Mouse (Mus musculus) G1E (cell line): ENCODE data around the gene Rora. TPM values are rescaled to one million over a fixed set of nuclear protein-coding genes. Genes with fewer than 3 reads are reported as not detected.

ENCODE experiments used
- ATAC-seq: 2 replicates; pipeline ENCODE4 v1.8.0; 2016; ENCODE audit warnings: mild to moderate bottlenecking; ENCODE audit not compliant: insufficient number of reproducible peaks, poor library complexity, low FRiP score, severe bottlenecking; ENCODE audit errors: extremely low read depth
- DNase-seq: peaks from one replicate; pipeline ENCODE4 v3.0.0; 2012; ENCODE audit warnings: low spot score
- H3K27me3 ChIP-seq: 2 replicates; pipeline ENCODE4 v1.6.1; 2012; ENCODE audit warnings: mild to moderate bottlenecking, low read length, inconsistent platforms; ENCODE audit not compliant: insufficient read depth
- H3K36me3 ChIP-seq: replicated peaks from 2 replicates; pipeline ENCODE3; 2012; ENCODE audit warnings: mild to moderate bottlenecking, inconsistent platforms
- H3K4me1 ChIP-seq: 2 replicates; pipeline ENCODE4 v1.6.1; 2012; ENCODE audit warnings: low read depth, low read length, inconsistent platforms, mixed read lengths; ENCODE audit not compliant: insufficient read depth
- H3K4me3 ChIP-seq: 2 replicates; pipeline ENCODE4 v1.5.1; 2012; ENCODE audit warnings: low read depth, mild to moderate bottlenecking, inconsistent platforms, low read length, moderate library complexity, mixed read lengths
- H3K9me3 ChIP-seq: replicated peaks from 2 replicates; pipeline ENCODE4 v1.6.1; 2012; ENCODE audit warnings: inconsistent platforms
- CTCF ChIP-seq: IDR thresholded peaks from 2 replicates; pipeline ENCODE4 v1.5.1; 2012; ENCODE audit warnings: low read depth, low read length, inconsistent platforms, mixed read lengths
- GATA1 ChIP-seq: IDR thresholded peaks from 2 replicates; pipeline ENCODE4 v1.6.1; 2012; ENCODE audit warnings: borderline replicate concordance, low read length, inconsistent platforms, mixed read lengths
- GATA2 ChIP-seq: IDR thresholded peaks from 2 replicates; pipeline ENCODE4 v1.6.1; 2012; ENCODE audit warnings: low read depth, low read length, inconsistent platforms, borderline replicate concordance
- POLR2AphosphoS5 ChIP-seq: IDR thresholded peaks from 2 replicates; pipeline ENCODE4 v1.6.1; 2012; ENCODE audit warnings: low read depth, low read length, inconsistent platforms; ENCODE audit not compliant: insufficient replicate concordance
- TAL1 ChIP-seq: conservative IDR thresholded peaks from 2 replicates; pipeline ENCODE4 v1.6.1; 2012; ENCODE audit warnings: low read depth, low read length, inconsistent platforms, mixed read lengths
- polyA plus RNA-seq: library from polyadenylated mRNA; stranded (reverse); fragments of >175 nt; gene quantifications from 2 replicates; pipeline ENCODE4 v1.2.3, GENCODE M21; 2012
- total RNA-seq, 2 experiments: library from RNA; stranded (forward) in 1 of 2; stranded (reverse) in 1 of 2; fragments of 200-1000 nt in 1 of 2; fragments of >200 nt in 1 of 2; fragmentation: Nextera tagmentation in 1 of 2; gene quantifications; 2 replicates each; pipeline ENCODE4 v1.2.3; 2014 to 2017

The Rora gene
- total and polyA plus RNA-seq, 3 experiments, result 0.11 TPM; not detected in 2

DNA sequence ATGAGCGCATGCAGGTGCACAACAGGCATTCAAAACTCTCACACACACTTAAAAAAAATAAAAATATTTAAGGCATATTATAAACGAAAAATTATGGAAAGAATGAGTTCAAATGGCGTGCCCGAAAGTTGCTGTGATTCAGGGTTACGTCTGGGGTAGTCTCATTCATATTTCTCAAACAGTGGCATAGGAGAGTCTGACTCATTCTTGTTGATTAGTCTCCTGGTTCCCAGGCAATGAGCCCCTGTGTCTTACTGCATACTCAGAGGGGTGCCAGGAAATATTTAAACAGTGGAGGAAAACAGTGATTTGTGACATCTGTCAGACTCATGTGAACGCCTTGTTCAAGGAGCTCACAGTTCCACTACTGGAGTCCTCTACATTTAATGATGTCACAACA, 316.5 kb downstream of the Rora start:
- DNase-seq, result no peak
- H3K4me1 ChIP-seq, result no peaks in the 10 kb centered on the region
- H3K27me3 ChIP-seq, result no peaks in the 10 kb centered on the region
- H3K4me3 ChIP-seq, result no peak overlapping the region
- H3K36me3 ChIP-seq, result no peaks in the 10 kb centered on the region
- TF ChIP-seq POLR2AphosphoS5, result no peak
- no peak for TF ChIP-seq GATA2
- TF ChIP-seq TAL1, result no peak
- no peak for TF ChIP-seq GATA1
- no peak for TF ChIP-seq CTCF
- ATAC-seq, result no peak
- peaks cover 50% of the 10 kb centered on the region for H3K9me3 ChIP-seq

DNA sequence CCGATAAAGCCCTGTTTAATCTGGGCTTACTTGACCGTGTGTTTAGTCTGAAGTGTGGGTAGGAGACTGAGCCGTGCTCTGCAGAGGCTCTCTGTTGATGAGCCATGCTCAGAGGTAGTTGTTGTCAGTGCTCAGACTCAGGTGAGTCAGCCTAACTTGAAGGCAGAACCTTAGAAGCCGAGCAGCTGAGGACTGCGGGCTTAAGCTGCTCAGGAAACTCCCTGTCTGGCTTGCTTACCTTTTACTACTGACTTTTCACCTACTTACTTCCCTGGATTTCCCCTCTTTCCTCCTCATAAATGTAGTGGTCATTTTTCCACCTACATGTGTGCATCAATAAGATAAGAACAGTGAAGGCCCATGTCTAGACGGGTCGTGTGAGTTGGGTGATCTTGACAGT, 318.7 kb downstream of the Rora start:
- no peak for DNase-seq
- no peak for TF ChIP-seq CTCF
- TF ChIP-seq POLR2AphosphoS5, result no peak
- no peak for TF ChIP-seq GATA1
- no peak for TF ChIP-seq TAL1
- no peak for TF ChIP-seq GATA2
- no peaks in the 10 kb centered on the region for H3K27me3 ChIP-seq

DNA sequence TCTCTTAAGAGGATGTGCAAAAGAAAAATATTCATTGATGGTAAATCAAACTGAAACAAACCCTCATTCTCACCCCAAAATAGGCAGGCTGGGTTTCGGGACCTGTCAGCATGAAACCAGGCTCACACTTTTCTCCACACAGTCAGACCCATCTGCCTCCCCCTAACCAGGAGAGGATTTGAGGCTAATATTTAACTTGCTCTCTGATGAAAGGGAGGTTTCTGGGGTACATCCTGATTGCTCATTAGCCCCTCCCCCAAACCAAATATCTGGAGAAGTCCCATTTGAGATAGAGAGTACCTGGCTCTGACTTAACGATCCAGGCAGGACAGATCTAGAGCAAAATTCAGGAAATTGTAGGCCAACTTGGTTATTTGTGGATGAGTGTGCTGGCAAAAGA, 320.9 kb downstream of the Rora start:
- no peak for TF ChIP-seq POLR2AphosphoS5
- no peaks in the 10 kb centered on the region for H3K4me1 ChIP-seq
- DNase-seq, result no peak
- no peak overlapping the region for H3K4me3 ChIP-seq
- peaks cover 60% of the 10 kb centered on the region for H3K9me3 ChIP-seq
- no peak for ATAC-seq
- H3K27me3 ChIP-seq, result no peaks in the 10 kb centered on the region
- H3K36me3 ChIP-seq, result no peaks in the 10 kb centered on the region

More for the DNA sequence above, 318.7 kb downstream of the Rora start:
- Histone ChIP-seq H3K4me3 (no peak overlapping the region), H3K36me3 (no peaks in the 10 kb centered on the region), H3K4me1 (no peaks in the 10 kb centered on the region), H3K9me3 (peaks cover 50% of the 10 kb centered on the region)
- ATAC-seq, result no peak

DNA sequence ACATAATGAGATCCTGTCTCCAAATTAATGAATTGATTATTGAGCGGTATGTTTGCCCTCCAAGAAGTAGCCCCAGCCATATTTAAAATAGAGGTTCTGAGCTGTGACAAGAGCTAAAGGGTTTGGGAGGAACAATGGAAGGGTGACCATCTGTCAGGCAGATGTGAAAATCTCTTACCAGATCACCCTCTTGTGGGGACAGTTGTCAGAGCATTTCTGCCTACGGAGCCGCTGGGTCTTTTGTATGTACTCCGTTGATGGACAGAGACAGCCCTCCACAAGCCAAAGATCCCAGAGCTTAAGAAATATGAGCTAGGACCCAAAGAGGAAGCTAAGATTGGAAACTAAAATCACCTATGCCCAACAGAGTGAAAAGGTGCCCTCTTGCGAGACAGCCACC, 322.6 kb downstream of the Rora start:
- DNase-seq, result no peak
- Histone ChIP-seq H3K9me3 (peaks cover 67% of the 10 kb centered on the region), H3K27me3 (no peaks in the 10 kb centered on the region), H3K36me3 (no peaks in the 10 kb centered on the region), H3K4me1 (no peaks in the 10 kb centered on the region), H3K4me3 (no peak overlapping the region)
- ATAC-seq, result no peak
- TF ChIP-seq POLR2AphosphoS5, result no peak
- no peak for TF ChIP-seq GATA2
- TF ChIP-seq CTCF, result no peak
- TF ChIP-seq TAL1, result no peak
- no peak for TF ChIP-seq GATA1

DNA sequence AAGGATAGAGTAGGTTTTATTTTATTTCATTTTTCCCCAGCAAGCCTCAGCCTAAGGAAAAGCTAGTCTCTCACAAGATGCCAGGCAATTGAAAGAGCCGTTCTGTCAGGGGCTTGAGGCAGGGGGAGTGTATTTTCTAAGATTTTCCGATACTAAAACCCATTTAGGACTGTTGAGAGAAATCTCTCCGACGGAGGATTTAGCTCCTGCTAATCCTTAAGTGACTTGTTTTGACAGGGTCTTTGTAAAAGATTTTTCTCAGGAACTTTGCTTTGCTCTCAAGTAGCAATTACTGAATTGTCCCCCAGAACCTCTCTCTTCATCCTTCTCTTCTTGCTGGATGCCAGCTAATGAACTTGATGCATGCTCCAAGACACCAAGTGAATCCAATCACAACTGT, 323.3 kb downstream of the Rora start:
- no peaks in the 10 kb centered on the region for H3K27me3 ChIP-seq
- H3K9me3 ChIP-seq, result peaks cover 69% of the 10 kb centered on the region
- DNase-seq, result no peak
- H3K36me3 ChIP-seq, result no peaks in the 10 kb centered on the region
- no peak overlapping the region for H3K4me3 ChIP-seq
- ATAC-seq, result no peak
- TF ChIP-seq TAL1 (no peak), CTCF (no peak), POLR2AphosphoS5 (no peak), GATA1 (no peak), GATA2 (no peak)
- H3K4me1 ChIP-seq, result no peaks in the 10 kb centered on the region

DNA sequence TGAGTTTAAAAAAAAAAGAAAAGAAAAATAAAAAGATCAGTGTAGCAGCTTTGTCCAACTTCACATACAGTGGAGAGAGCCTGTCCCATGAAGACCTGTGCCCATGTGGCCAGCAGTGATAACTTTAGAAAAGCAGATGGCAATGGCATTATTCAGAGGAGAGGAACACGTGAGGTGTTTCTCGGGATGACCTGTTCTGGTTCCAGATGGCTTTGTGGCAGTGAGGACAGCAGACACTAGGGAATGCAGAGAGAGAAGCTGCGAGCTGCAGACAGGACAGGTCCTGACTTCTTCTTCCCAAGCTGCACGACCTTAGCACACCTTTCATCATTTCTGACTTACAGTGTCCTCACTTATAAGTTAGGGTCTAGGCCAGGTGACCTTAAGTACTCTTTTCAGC, 325.1 kb downstream of the Rora start:
- ATAC-seq, result no peak
- no peak for DNase-seq
- no peaks in the 10 kb centered on the region for H3K27me3 ChIP-seq
- TF ChIP-seq TAL1 (no peak), POLR2AphosphoS5 (no peak), CTCF (no peak), GATA1 (no peak), GATA2 (no peak)
- no peaks in the 10 kb centered on the region for H3K4me1 ChIP-seq
- H3K4me3 ChIP-seq, result no peak overlapping the region
- H3K9me3 ChIP-seq, result peaks cover 60% of the 10 kb centered on the region
- no peaks in the 10 kb centered on the region for H3K36me3 ChIP-seq

DNA sequence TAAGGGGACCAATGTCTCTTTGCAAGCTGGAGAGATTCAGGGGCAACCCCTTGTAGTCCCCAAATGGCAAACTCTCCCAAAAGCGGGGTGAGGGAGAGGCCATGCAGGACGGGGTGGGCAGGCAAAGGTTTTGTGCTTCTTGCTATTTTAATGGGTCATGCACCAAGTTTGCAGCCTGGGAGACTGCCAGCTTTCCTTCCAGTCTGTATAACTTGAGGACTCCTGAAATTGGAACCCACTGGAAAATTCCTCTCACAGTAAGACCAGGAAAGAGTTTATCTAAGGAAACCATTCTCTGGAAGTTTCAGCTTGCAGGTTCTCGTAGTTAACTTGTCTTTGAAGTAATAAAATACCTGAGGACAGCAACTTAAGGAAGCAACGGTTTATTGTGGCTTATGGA, 326.5 kb downstream of the Rora start:
- H3K36me3 ChIP-seq, result no peaks in the 10 kb centered on the region
- TF ChIP-seq TAL1, result no peak
- no peak for TF ChIP-seq POLR2AphosphoS5
- TF ChIP-seq CTCF, result no peak
- TF ChIP-seq GATA2, result no peak
- TF ChIP-seq GATA1, result no peak
- ATAC-seq, result no peak
- DNase-seq, result no peak
- H3K27me3 ChIP-seq, result no peaks in the 10 kb centered on the region
- peaks cover 65% of the 10 kb centered on the region for H3K9me3 ChIP-seq
- no peak overlapping the region for H3K4me3 ChIP-seq
- H3K4me1 ChIP-seq, result no peaks in the 10 kb centered on the region
